Mouse (Mus musculus): Measurements from ENCODE around the gene Ptpdc1. TPM values are rescaled to one million over a fixed set of nuclear protein-coding genes. Genes with fewer than 3 reads are reported as not detected.

Gene Ptpdc1
- polyA plus RNA-seq, 1 experiment from 2014 or later, result 11.0 TPM

DNA sequence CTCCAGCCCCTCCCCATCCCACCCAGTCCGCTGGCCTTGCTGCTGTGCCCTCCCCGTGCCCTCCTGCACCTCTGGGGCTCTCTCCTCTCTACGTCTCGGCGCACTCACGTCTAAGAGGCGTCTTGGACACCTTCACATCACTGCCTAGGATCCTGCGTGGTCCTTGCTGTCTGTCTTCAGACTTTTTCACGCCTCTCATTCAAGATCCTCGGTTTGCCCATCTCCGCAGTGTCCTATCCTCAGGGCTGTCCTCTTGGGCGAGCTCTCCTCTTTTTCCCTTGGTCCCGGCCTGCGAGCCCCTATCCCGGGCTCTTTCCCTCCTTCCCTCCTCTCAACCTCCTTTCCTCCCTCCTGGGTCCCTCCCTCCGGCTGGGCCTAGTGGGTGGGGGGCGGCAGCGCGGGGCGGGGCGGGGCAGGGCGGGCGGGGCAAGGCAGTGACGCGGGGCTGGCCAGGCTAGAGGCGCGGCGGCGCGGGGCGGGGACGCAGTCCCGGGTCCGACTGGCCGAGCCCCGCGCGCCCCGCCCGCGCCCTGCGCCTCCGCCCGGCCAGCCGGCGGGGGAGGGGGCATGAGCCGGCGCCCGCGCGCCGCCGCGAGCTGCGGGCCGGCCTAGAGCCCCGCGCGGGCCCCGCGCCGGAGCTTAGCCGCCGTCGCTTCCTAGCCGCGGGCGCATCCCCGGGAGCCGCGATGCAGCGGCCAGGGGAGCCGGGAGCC is 37.1 kb upstream of the Ptpdc1 start, which contains the start of gene Barx1:
Gene Barx1, plus strand, starts transcription at position 568 of the 713 bp plus-strand sequence.
- DNase-seq (ENCODE audit: low spot score), result peak; percentile 62
- Histone ChIP-seq H3K36me3 (no peaks in the 10 kb centered on the region), H3K27ac (replicated peaks) (peak within 1 kb of the TSS; percentile 28; the same call in 1 of the 2 replicates), H3K9me3 (replicated peaks) (no peaks in the 10 kb centered on the region), H3K4me3 (peak within 1 kb of the TSS; percentile 57), H3K4me1 (peaks cover 45% of the 10 kb centered on the region), H3K27me3 (ENCODE audit: low read depth, poor library complexity, severe bottlenecking) (peaks cover 100% of the 10 kb centered on the region)
- WGBS, result under 1% methylated on average over 48 of the region's 73 CpGs

DNA sequence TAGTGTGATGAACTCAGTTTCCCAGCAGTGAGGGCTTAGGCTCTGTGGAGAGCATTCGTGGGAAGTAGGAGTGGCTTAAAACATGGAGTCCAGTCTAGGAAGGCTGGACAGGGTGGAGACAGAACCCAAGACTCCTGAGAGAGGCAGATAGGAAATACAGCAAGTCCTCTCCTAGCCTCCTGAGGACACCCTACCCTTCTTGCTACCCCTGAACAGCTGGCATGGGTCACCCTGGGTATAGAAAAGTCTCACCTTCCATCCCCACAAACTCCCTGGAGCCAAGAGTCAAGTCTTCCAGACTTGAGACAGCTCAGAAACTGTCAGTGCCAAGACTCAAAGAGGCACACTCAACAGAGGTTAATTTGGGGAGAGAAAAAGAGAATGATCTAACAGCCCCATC is 36.1 kb upstream of the Ptpdc1 start:
- peak; percentile 17 for DNase-seq (ENCODE audit: low spot score)
- Histone ChIP-seq H3K4me3 (no peak overlapping the region), H3K4me1 (peaks cover 45% of the 10 kb centered on the region), H3K27me3 (ENCODE audit: low read depth, poor library complexity, severe bottlenecking) (peaks cover 100% of the 10 kb centered on the region), H3K27ac (replicated peaks) (no peak overlapping the region), H3K36me3 (no peaks in the 10 kb centered on the region), H3K9me3 (replicated peaks) (no peaks in the 10 kb centered on the region)
- WGBS, result 3% methylated on average over 1 of the region's 1 CpGs

DNA sequence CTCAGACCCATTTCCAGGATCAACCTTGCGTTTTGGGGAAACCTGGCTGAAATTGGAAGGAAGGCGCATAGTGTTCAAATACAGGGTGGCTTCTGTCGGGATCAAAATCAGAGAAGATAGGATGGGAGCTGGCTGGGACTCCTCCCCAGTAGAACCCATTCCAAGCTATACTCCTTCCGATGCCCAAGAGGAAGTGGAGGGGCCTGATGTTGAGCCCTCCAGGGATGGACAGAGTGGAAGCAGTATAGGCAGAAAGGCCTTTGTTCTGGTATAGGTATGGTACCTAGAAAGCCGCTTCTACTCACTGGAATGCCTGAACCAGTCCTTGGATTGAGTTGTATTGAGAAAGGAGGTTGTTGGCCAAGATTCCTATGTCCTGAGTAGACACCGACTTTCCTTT is 35.3 kb upstream of the Ptpdc1 start:
- H3K36me3 ChIP-seq, result no peaks in the 10 kb centered on the region
- no peaks in the 10 kb centered on the region for H3K9me3 ChIP-seq (replicated peaks)
- WGBS, result 12% methylated on average over 6 of the region's 6 CpGs
- no peak for DNase-seq (ENCODE audit: low spot score)
- no peak overlapping the region for H3K27ac ChIP-seq (replicated peaks)
- peaks cover 100% of the 10 kb centered on the region for H3K27me3 ChIP-seq (ENCODE audit: low read depth, poor library complexity, severe bottlenecking)
- H3K4me3 ChIP-seq, result no peak overlapping the region
- H3K4me1 ChIP-seq, result peaks cover 40% of the 10 kb centered on the region

GRCm38 (mm10) chr13:48660221-48660734 is 34.8 kb upstream of the Ptpdc1 start:
- 3% methylated on average over 11 of the region's 11 CpGs for WGBS
- DNase-seq (ENCODE audit: low spot score), result peak; percentile 32
- Histone ChIP-seq H3K27ac (replicated peaks) (no peak overlapping the region), H3K4me3 (peak overlapping the region; percentile 39), H3K36me3 (no peaks in the 10 kb centered on the region), H3K27me3 (ENCODE audit: low read depth, poor library complexity, severe bottlenecking) (peaks cover 100% of the 10 kb centered on the region), H3K9me3 (replicated peaks) (no peaks in the 10 kb centered on the region), H3K4me1 (peaks cover 38% of the 10 kb centered on the region)

DNA sequence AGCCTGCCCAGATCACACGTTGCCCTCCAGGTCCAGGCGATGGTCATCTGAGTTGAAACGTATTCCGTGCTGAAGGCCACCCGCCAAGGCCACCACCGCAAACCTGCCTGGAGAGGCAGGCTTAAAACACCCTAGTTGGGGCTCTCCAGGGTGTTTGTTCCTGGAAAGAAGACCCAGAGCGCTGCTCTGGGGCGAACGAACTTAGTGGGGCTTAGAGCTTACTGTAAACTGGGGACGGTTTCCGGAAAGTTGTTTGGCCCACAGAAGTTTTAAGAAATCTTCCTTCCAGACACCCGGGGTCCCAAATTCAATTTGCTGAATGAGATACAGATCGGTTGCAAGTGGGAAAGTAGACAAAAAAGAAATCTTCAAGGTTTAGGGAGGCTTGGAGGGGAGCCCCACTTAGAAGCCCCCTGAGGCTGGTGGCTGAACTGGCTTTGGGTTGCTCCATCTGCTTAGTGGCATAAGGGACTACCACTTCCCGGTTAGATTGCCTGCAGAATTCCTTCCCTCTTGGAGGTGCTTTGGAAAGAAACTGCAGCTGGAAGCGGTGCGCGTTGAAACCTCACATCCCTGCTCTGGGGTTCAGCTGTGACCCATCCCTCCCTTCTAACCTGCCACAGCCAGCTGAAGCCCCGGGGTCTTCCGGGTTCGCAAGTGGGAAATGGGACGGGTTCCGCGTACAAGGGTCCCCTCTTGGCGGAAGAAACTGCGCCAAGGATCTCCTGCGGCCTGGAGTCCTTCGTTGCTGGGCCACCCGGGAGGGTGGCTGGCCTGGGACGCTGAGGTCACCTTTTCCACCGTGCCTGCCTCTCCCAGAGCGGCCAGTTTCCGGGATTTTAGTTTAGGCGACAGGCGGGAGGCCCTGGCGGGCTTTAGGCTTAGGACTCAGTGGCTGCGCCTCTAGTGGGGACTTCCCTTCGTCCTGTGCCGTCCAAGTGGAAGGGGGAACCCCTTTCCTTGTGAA is 34.1 kb upstream of the Ptpdc1 start:
- Histone ChIP-seq H3K4me3 (peak overlapping the region; percentile 39), H3K36me3 (no peaks in the 10 kb centered on the region), H3K4me1 (peaks cover 31% of the 10 kb centered on the region), H3K27ac (replicated peaks) (no peak overlapping the region), H3K9me3 (replicated peaks) (no peaks in the 10 kb centered on the region), H3K27me3 (ENCODE audit: low read depth, poor library complexity, severe bottlenecking) (peaks cover 100% of the 10 kb centered on the region)
- WGBS, result under 1% methylated on average over 38 of the region's 38 CpGs
- DNase-seq (ENCODE audit: low spot score), result peak; percentile 57

GRCm38 (mm10) chr13:48658588-48659253 is 33.3 kb upstream of the Ptpdc1 start:
- H3K9me3 ChIP-seq (replicated peaks), result no peaks in the 10 kb centered on the region
- peaks cover 99% of the 10 kb centered on the region for H3K27me3 ChIP-seq (ENCODE audit: low read depth, poor library complexity, severe bottlenecking)
- WGBS, result under 1% methylated on average over 33 of the region's 33 CpGs
- H3K27ac ChIP-seq (replicated peaks), result no peak overlapping the region
- H3K4me1 ChIP-seq, result peaks cover 31% of the 10 kb centered on the region
- peak; percentile 50 for DNase-seq (ENCODE audit: low spot score)
- H3K4me3 ChIP-seq, result peak overlapping the region; percentile 16; the same call in 1 of the 2 replicates
- H3K36me3 ChIP-seq, result no peaks in the 10 kb centered on the region

- WGBS, result 2% methylated on average over 9 of the region's 9 CpGs
- peak; percentile 37 for DNase-seq (ENCODE audit: low spot score)
- H3K4me1 ChIP-seq, result peaks cover 24% of the 10 kb centered on the region
- peaks cover 99% of the 10 kb centered on the region for H3K27me3 ChIP-seq (ENCODE audit: low read depth, poor library complexity, severe bottlenecking)
- H3K36me3 ChIP-seq, result no peaks in the 10 kb centered on the region
- H3K27ac ChIP-seq (replicated peaks), result no peak overlapping the region
- no peak overlapping the region for H3K4me3 ChIP-seq
- no peaks in the 10 kb centered on the region for H3K9me3 ChIP-seq (replicated peaks)
These were observed 32.3 kb upstream of the Ptpdc1 start for GRCm38 (mm10) chr13:48657791-48658190.

GRCm38 (mm10) chr13:48655637-48656036 is 30.2 kb upstream of the Ptpdc1 start:
- under 1% methylated on average over 8 of the region's 8 CpGs for WGBS
- peaks cover 90% of the 10 kb centered on the region for H3K27me3 ChIP-seq (ENCODE audit: low read depth, poor library complexity, severe bottlenecking)
- H3K4me3 ChIP-seq, result 0 out of 2 replicates have a peak overlapping the region, but pooled peaks have one; percentile 7
- no peaks in the 10 kb centered on the region for H3K9me3 ChIP-seq (replicated peaks)
- H3K36me3 ChIP-seq, result no peaks in the 10 kb centered on the region
- H3K4me1 ChIP-seq, result peaks cover 18% of the 10 kb centered on the region
- no peak overlapping the region for H3K27ac ChIP-seq (replicated peaks)
- peak; percentile 66 for DNase-seq (ENCODE audit: low spot score)

DNA sequence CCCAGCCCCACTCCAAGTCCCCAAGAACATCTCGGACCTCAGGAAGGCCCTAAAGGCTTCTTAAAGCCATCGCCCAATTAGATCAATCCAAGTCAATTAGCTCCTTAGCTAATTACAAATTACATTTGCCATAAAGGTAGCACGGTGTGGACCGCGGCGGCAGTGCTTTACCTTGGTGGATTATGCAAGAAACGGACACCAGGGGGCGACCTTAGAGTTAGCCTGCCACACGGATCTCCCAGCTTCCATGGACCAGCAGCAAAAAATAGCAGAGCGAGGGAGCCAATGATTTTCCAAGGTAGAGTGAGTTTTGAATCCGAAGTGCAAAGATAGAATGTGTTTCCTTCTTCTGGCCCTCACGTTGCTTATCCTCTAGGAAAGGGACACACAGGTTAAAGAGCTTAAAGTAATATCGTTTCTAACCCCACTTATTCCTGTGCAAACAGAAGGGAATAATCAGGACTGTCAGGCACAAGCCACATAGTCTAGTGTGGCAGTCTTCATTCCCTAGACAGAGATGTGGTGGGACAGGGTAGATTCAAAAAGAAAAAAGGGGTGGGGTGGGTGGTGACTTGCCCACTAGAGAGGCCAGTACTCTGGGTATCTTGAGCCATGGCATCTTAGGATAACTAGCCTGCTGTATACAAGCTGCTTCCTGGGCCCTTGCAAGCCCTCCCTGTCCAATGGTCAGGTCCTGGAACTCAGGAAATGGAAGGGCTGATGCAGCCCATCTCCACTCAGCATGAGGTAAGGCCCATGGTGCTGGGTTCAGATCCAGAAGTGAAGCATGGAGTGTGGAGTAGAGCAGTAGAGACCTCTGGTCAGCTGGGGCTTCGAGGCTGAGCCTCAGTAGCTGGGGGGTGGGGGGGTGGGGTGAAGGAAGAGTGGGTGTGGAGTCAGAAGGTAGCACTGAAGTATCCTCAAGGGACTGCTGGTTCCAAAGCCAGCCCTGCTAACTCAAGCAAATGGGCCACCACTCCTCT is 28.6 kb upstream of the Ptpdc1 start:
- DNase-seq (ENCODE audit: low spot score), result peak; percentile 73
- WGBS, result 11% methylated on average over 14 of the region's 14 CpGs
- Histone ChIP-seq H3K4me3 (no peak overlapping the region), H3K27ac (replicated peaks) (no peak overlapping the region), H3K36me3 (no peaks in the 10 kb centered on the region), H3K9me3 (replicated peaks) (no peaks in the 10 kb centered on the region), H3K27me3 (ENCODE audit: low read depth, poor library complexity, severe bottlenecking) (peaks cover 75% of the 10 kb centered on the region), H3K4me1 (peaks cover 9% of the 10 kb centered on the region; the same call in 1 of the 2 replicates)

DNA sequence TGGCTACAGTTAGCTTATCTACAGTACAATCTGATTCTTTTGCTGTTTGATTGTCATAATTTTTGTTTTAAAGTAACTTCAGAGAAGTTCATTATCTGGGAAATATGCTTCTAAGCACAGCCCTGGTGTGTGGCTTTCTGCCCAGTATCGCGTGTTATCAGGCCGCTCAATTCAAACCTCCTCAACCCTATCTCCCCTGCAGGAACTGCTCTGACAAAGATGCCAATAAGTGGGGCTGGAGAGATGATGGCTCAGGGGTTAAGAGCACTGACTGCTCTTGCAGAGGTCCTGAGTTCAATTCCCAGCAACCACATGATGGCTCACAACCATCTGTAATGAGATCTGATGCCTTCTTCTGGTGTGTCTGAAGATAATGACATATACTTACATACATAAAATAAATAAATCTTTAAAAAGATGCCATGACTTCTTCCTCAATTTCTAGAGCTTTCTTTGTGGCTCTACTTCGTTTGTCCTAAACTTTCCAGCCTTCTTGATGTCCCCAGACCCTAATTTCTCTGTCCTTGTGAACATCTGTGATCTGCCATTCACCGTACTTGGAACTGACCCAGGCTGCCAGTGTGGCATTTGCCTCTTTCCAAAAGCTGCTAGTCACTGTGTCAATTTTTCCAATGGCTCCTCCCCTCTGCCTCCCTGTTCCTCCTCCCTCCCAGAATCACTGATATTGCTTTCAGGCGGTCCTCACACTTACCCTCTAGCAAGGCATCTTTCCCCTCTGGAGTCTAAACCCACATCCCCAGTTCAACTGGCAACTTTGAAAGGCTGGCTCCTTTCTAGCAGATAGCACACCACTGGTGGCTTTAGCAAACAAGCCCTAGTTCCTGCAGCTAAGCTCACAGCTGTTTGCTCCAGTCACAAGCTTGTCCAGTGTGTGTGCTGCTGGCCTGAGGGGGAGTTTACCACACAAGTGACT is 25.9 kb upstream of the Ptpdc1 start:
- DNase-seq (ENCODE audit: low spot score), result no peak
- WGBS, result 72% methylated on average over 6 of the region's 6 CpGs
- Histone ChIP-seq H3K36me3 (no peaks in the 10 kb centered on the region), H3K9me3 (replicated peaks) (0 out of 2 replicates have a peak, but pooled peaks cover 3% of the 10 kb centered on the region), H3K27me3 (ENCODE audit: low read depth, poor library complexity, severe bottlenecking) (peaks cover 48% of the 10 kb centered on the region), H3K4me1 (0 out of 2 replicates have a peak, but pooled peaks cover 3% of the 10 kb centered on the region), H3K4me3 (no peak overlapping the region), H3K27ac (replicated peaks) (no peak overlapping the region)
